Mouse (Mus musculus): ENCODE data around the gene Ap2a1.

DNA sequence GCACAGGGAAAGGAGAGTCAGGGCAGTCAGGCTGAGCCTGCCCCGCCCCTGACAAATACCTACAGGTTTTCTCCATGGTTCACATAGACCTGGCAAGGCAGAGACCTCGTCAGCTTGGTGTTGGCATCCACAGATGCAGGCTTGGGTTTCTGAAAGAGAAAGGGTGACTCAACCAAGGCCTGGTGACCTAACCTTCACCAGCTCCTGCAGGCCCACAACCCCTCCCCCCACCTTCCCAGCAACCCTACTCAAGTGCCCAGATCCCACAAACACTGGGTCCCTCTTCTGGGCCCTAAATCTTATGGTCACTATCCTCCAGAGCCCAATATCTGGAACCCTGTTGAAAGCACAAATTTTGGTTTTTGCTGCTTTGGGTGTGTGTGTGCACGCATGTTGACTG lies 46.3 kb downstream of the Ap2a1 start:
- TF ChIP-seq CTCF (IDR thresholded peaks at IDR 0.05; ENCODE audit: borderline replicate concordance, insufficient read depth, low read depth, low read length) (no peak), POLR2A (IDR thresholded peaks at IDR 0.05; ENCODE audit: borderline replicate concordance, insufficient read depth, low read length) (no peak)
